8 mouse cellular contexts compared by ENCODE assay signal in the genomic region with DNA sequence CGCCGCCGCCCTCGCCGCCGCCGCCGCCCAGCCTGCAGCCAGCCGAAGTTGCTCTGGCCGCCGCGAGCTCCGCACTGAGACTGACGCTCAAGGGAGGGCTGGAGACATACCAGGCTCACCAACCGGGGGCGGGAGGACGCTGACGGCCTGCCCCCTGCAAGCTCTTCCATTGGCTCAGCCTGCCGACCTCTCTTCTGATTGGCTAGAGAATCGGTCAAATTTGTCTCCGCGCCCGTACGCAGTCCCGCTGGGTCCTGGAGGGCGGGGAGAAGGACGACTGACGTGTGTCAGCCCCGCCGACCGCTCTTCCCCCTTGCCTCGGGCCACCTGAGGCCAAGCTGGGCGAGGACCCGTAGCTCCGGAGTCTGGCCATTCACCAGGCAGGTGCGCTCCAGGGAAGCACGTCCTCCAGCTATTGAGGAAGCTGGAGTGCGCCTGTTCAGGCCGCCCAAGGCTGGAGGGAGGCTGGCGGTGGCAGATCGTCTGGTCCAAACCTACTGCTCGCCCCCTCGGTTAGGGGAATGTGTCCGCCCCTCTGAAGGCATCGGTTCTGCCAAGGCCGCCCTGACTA. TPM values are rescaled to one million over a fixed set of nuclear protein-coding genes. Genes with fewer than 3 reads are reported as not detected.
DNase-seq lines count a peak whose midpoint lies in the region; ATAC-seq and TF ChIP-seq lines count a peak whose summit lies in the region.

TSS of gene Gls (minus strand) at position 90 of the 571 bp plus-strand sequence.

- peaks cover 12% of the 10 kb centered on the region for H3K27me3 ChIP-seq in forebrain, embryonic 10.5 days (ENCODE audit: poor library complexity, severe bottlenecking)
- H3K27me3 ChIP-seq in heart, embryonic 15.5 days = no peaks in the 10 kb centered on the region
- no peaks in the 10 kb centered on the region for H3K27me3 ChIP-seq in liver, embryonic 14.5 days (ENCODE audit: control insufficient read depth, insufficient read depth, low read length)
- no peaks in the 10 kb centered on the region for H3K27me3 ChIP-seq in neural tube, embryonic 11.5 days (ENCODE audit: control insufficient read depth, insufficient read depth, low read length)
- no peaks in the 10 kb centered on the region for H3K27me3 ChIP-seq in stomach, postnatal 0 days (ENCODE audit: control insufficient read depth, insufficient read depth, low read length)

- TF ChIP-seq CTCF in liver, embryonic 14.5 days (IDR thresholded peaks at IDR 0.05; ENCODE audit: low read depth) = no peak; the same call in 1 of the 2 replicates
- no peak for TF ChIP-seq CTCF in stomach, postnatal 0 days (IDR thresholded peaks at IDR 0.05; ENCODE audit: low read depth)

- peak; percentile 94 for DNase-seq in CD8-positive naive resting alpha-beta T cell, adult 2 months (ENCODE audit: low read depth in 2 of 2, low spot score in 2 of 2)
- DNase-seq in c-Kit-positive CD71-negative TER-119-negative erythroid progenitor cells, embryonic 14.5 days (ENCODE audit: low read depth) = peak; percentile 94
- peak; percentile 96 for DNase-seq in forebrain, embryonic 10.5 days (ENCODE audit: extremely low spot score, low spot score)
- peak; percentile 96 to 99 for DNase-seq in kidney, postnatal 25 days
- DNase-seq in liver, embryonic 14.5 days (ENCODE audit: low read depth in 3 of 3, low spot score in 3 of 3) = peak; percentile 96 to 97 (median 97)
- DNase-seq in neural tube, embryonic 11.5 days (ENCODE audit: low spot score) = peak; percentile 95
- peak; percentile 96 for DNase-seq in stomach, postnatal 0 days (ENCODE audit: low spot score)

- WGBS in forebrain, embryonic 10.5 days = under 1% methylated on average over 46 of the region's 46 CpGs
- WGBS in heart, embryonic 15.5 days = under 1% methylated on average over 46 of the region's 46 CpGs
- WGBS in liver, embryonic 14.5 days (ENCODE audit: insufficient replicate concordance) = under 1% methylated on average over 45 of the region's 46 CpGs
- WGBS in neural tube, embryonic 11.5 days = under 1% methylated on average over 43 of the region's 46 CpGs
- WGBS in stomach, postnatal 0 days = under 1% methylated on average over 38 of the region's 46 CpGs

- ATAC-seq in heart, embryonic 15.5 days (replicated peaks; ENCODE audit: insufficient number of reproducible peaks, insufficient read depth, low FRiP score, low read depth) = peak; percentile 99
- ATAC-seq in liver, embryonic 14.5 days (ENCODE audit: insufficient read depth) = peak; percentile 98
- ATAC-seq in neural tube, embryonic 11.5 days (ENCODE audit: insufficient read depth, low FRiP score, low TSS enrichment) = peak; percentile 100
- ATAC-seq in stomach, postnatal 0 days (ENCODE audit: low FRiP score, low TSS enrichment) = peak; percentile 100

- H3K27ac ChIP-seq in forebrain, embryonic 10.5 days = peak within 1 kb of the TSS; percentile 96
- H3K27ac ChIP-seq in heart, embryonic 15.5 days = peak within 1 kb of the TSS; percentile 97
- peak within 1 kb of the TSS; percentile 81 for H3K27ac ChIP-seq in liver, embryonic 14.5 days
- peak within 1 kb of the TSS; percentile 94 for H3K27ac ChIP-seq in neural tube, embryonic 11.5 days (ENCODE audit: low read depth, low read length)
- peak within 1 kb of the TSS; percentile 94 for H3K27ac ChIP-seq in stomach, postnatal 0 days (replicated peaks)

- peak within 1 kb of the TSS; percentile 81 for H3K4me2 ChIP-seq in heart, embryonic 15.5 days
- peak within 1 kb of the TSS; percentile 69 for H3K4me2 ChIP-seq in liver, embryonic 14.5 days (ENCODE audit: low read depth)
- H3K4me2 ChIP-seq in neural tube, embryonic 11.5 days (ENCODE audit: low read depth) = peak within 1 kb of the TSS; percentile 70
- H3K4me2 ChIP-seq in stomach, postnatal 0 days (replicated peaks; ENCODE audit: low read depth) = peak within 1 kb of the TSS; percentile 86

- no peaks in the 10 kb centered on the region for H3K9me3 ChIP-seq in forebrain, embryonic 10.5 days
- no peaks in the 10 kb centered on the region for H3K9me3 ChIP-seq in heart, embryonic 15.5 days (replicated peaks)
- no peaks in the 10 kb centered on the region for H3K9me3 ChIP-seq in liver, embryonic 14.5 days (ENCODE audit: control insufficient read depth, low read length)
- no peaks in the 10 kb centered on the region for H3K9me3 ChIP-seq in neural tube, embryonic 11.5 days (ENCODE audit: control insufficient read depth, low read length)
- no peaks in the 10 kb centered on the region for H3K9me3 ChIP-seq in stomach, postnatal 0 days (ENCODE audit: control insufficient read depth, low read length)

- peak within 1 kb of the TSS; percentile 90 for H3K4me3 ChIP-seq in forebrain, embryonic 10.5 days
- peak within 1 kb of the TSS; percentile 100 for H3K4me3 ChIP-seq in heart, embryonic 15.5 days
- H3K4me3 ChIP-seq in liver, embryonic 14.5 days (ENCODE audit: insufficient read depth in 1 of 2, low read depth in 2 of 2, low read length in 2 of 2) = peak within 1 kb of the TSS; percentile 97
- H3K4me3 ChIP-seq in neural tube, embryonic 11.5 days (ENCODE audit: low read depth, low read length) = peak within 1 kb of the TSS; percentile 94
- peak within 1 kb of the TSS; percentile 97 for H3K4me3 ChIP-seq in stomach, postnatal 0 days (ENCODE audit: low read depth, low read length)

- peak within 1 kb of the TSS; percentile 97 for H3K9ac ChIP-seq in heart, embryonic 15.5 days
- peak within 1 kb of the TSS; percentile 96 for H3K9ac ChIP-seq in liver, embryonic 14.5 days (replicated peaks)
- H3K9ac ChIP-seq in neural tube, embryonic 11.5 days (ENCODE audit: low read length) = peak within 1 kb of the TSS; percentile 92
- H3K9ac ChIP-seq in stomach, postnatal 0 days (ENCODE audit: low read length) = peak within 1 kb of the TSS; percentile 94

- peaks cover 27% of the 10 kb centered on the region for H3K4me1 ChIP-seq in forebrain, embryonic 10.5 days
- peaks cover 14% of the 10 kb centered on the region for H3K4me1 ChIP-seq in heart, embryonic 15.5 days (replicated peaks)
- H3K4me1 ChIP-seq in liver, embryonic 14.5 days (replicated peaks; ENCODE audit: control insufficient read depth in 2 of 2, insufficient read depth in 2 of 2, low read length in 1 of 2) = peaks cover 6% of the 10 kb centered on the region in 2 experiments; a peak in 3 of 4 replicates
- peaks cover 6% of the 10 kb centered on the region; the same call in 1 of the 2 replicates for H3K4me1 ChIP-seq in neural tube, embryonic 11.5 days (ENCODE audit: control insufficient read depth, insufficient read depth, low read length)
- no peaks in the 10 kb centered on the region for H3K4me1 ChIP-seq in stomach, postnatal 0 days (replicated peaks; ENCODE audit: control insufficient read depth, insufficient read depth)

- no peaks in the 10 kb centered on the region for H3K36me3 ChIP-seq in forebrain, embryonic 10.5 days (replicated peaks)
- H3K36me3 ChIP-seq in heart, embryonic 15.5 days = no peaks in the 10 kb centered on the region
- H3K36me3 ChIP-seq in liver, embryonic 14.5 days (replicated peaks; ENCODE audit: control insufficient read depth, insufficient read depth, low read depth) = no peaks in the 10 kb centered on the region
- no peaks in the 10 kb centered on the region for H3K36me3 ChIP-seq in neural tube, embryonic 11.5 days (ENCODE audit: control insufficient read depth, insufficient read depth, low read length)
- H3K36me3 ChIP-seq in stomach, postnatal 0 days (ENCODE audit: control insufficient read depth, insufficient read depth, low read length) = no peaks in the 10 kb centered on the region

- no peak for TF ChIP-seq EP300 in liver, embryonic 14.5 days (IDR thresholded peaks at IDR 0.05; ENCODE audit: low read depth)
- no peak for TF ChIP-seq EP300 in stomach, postnatal 0 days (optimal IDR thresholded peaks at IDR 0.05)

RNA-seq across cellular contexts. Expression of gene Gls, which starts in this region (rescaled TPM):
- 14.6 and 16.0 TPM in 2 replicates for polyA plus RNA-seq in forebrain, embryonic 10.5 days (2016; fragmentation: Nextera tagmentation; extraction: Ambion mirVana)
- 21.9 and 22.3 TPM in 2 replicates for polyA plus RNA-seq in heart, embryonic 15.5 days (2015; fragmentation: Nextera tagmentation; extraction: Ambion mirVana)
- 10.0 and 16.7 TPM in 2 replicates for polyA plus RNA-seq in liver, embryonic 14.5 days (2012; rRNA removed)
- polyA plus RNA-seq in liver, embryonic 14.5 days (2014; fragmentation: Nextera tagmentation; extraction: Ambion mirVana) = 9.0 and 10.8 TPM in 2 replicates
- 28.0 and 28.4 TPM in 2 replicates for polyA plus RNA-seq in neural tube, embryonic 11.5 days (2014; fragmentation: Nextera tagmentation; extraction: Ambion mirVana)
- 10.4 TPM in 2 replicates for polyA plus RNA-seq in stomach, postnatal 0 days (2015; fragmentation: Nextera tagmentation; extraction: Ambion mirVana)

Comparison
In these comparisons a context has a peak if more than half of its experiments do, and no peak if none do; other contexts are left out.
1. Peak in every context shown above with its lines: DNase-seq, ATAC-seq, H3K4me3 ChIP-seq and H3K27ac ChIP-seq.